Comparison of ENCODE assay signal across 9 mouse cellular contexts in genomic region chr3:88512141-88512895, GRCm38 (mm10). TPM values are rescaled to one million over a fixed set of nuclear protein-coding genes. Genes with fewer than 3 reads are reported as not detected.
DNase-seq lines count a peak whose midpoint lies in the region; ATAC-seq lines count a peak whose summit lies in the region.
"Had no signal": no experiment of that assay in that cellular context is flagged by ENCODE, and none has a peak within 500 bp of the region (broad histone marks: within the 10 kb centered on the region; RNA-seq: fewer than 3 reads in every experiment).

No protein-coding gene starts in this region.

- H3K9me3 ChIP-seq in heart, embryonic 13.5 days: no peaks in the 10 kb centered on the region

- peaks cover 58% of the 10 kb centered on the region for H3K4me1 ChIP-seq in heart, embryonic 13.5 days

- H3K27me3 ChIP-seq in heart, embryonic 13.5 days (replicated peaks): no peaks in the 10 kb centered on the region

- no peak overlapping the region for H3K4me3 ChIP-seq in heart, embryonic 13.5 days

- no peak for ATAC-seq in heart, embryonic 13.5 days (ENCODE audit: extremely low read depth, insufficient number of reproducible peaks, low FRiP score, low TSS enrichment)

- H3K4me2 ChIP-seq in heart, embryonic 13.5 days: no peak overlapping the region

- peak overlapping the region; percentile 24; the same call in 1 of the 2 replicates for H3K9ac ChIP-seq in heart, embryonic 13.5 days

- peak overlapping the region; percentile 73 for H3K27ac ChIP-seq in heart, embryonic 13.5 days (replicated peaks)

- intact Hi-C loops in left cerebral cortex, postnatal 10 days (cut with DNase I): no loop called here
- intact Hi-C loops in left cerebral cortex, postnatal 4 days (cut with DNase I): no loop called here

- DNase-seq in heart, adult 8-10 months (ENCODE audit: low spot score): no peak
- DNase-seq in ES-CJ7 (ENCODE audit: low read depth, low spot score): peak; percentile 60
- peak; percentile 66 for DNase-seq in forelimb bud, embryonic 11.5 days (ENCODE audit: low read depth, low spot score)
- DNase-seq in lung, postnatal 4 days: peak; percentile 55 to 56
- no peak for DNase-seq in left cerebral cortex, postnatal 10 days (ENCODE audit: extremely low spot score in 1 of 2, low spot score in 2 of 2)
- no peak for DNase-seq in thymus, postnatal 4 days
- no peak for DNase-seq in left cerebral cortex, postnatal 4 days
- DNase-seq: embryo, embryonic 11 days had no signal

- H3K36me3 ChIP-seq in heart, embryonic 13.5 days: no peaks in the 10 kb centered on the region

- 38% methylated on average over 6 of the region's 6 CpGs for WGBS in heart, embryonic 13.5 days

RNA-seq across cellular contexts. Expression of gene Lmna, which starts 2.6 kb away (rescaled TPM):
- polyA plus RNA-seq in heart, embryonic 13.5 days (2015; fragmentation: Nextera tagmentation; extraction: Ambion mirVana): 86.7 and 97.1 TPM in 2 replicates
- 100 to 1,000 TPM; 112 to 127 (median 118) TPM for total RNA-seq in heart, adult 8-10 months (2022)
- total RNA-seq in left cerebral cortex, postnatal 10 days (2021): 10 to 100 TPM; 47.2 to 48.6 TPM
- total RNA-seq in left cerebral cortex, postnatal 4 days (2021): 10 to 100 TPM; 35.3 to 37.7 TPM

RNA-seq across cellular contexts. Expression of gene Mex3a, which starts 19.9 kb away (rescaled TPM):
- polyA plus RNA-seq in heart, embryonic 13.5 days (2015; fragmentation: Nextera tagmentation; extraction: Ambion mirVana): 9.9 and 10.1 TPM in 2 replicates
- total RNA-seq in heart, adult 8-10 months (2022): under 1 TPM; 0.28 to 0.44 (median 0.33) TPM
- total RNA-seq in left cerebral cortex, postnatal 10 days (2021): 10 to 100 TPM in 1 of 2 experiments, 1 to 10 TPM in 1; 6.9 to 10.7 TPM
- total RNA-seq in left cerebral cortex, postnatal 4 days (2021): 10 to 100 TPM; 80.5 to 87.8 TPM

RNA-seq across cellular contexts. Expression of gene Rab25, which starts 35.8 kb away (rescaled TPM):
- polyA plus RNA-seq in heart, embryonic 13.5 days (2015; fragmentation: Nextera tagmentation; extraction: Ambion mirVana): 1.1 and 1.5 TPM in 2 replicates
- total RNA-seq in heart, adult 8-10 months (2022): not detected
- total RNA-seq in left cerebral cortex, postnatal 10 days (2021): not detected
- total RNA-seq in left cerebral cortex, postnatal 4 days (2021): under 1 TPM in 1 of 2 experiments, not detected in 1; 0.83 TPM

RNA-seq across cellular contexts. Expression of gene Lamtor2, which starts 40.6 kb away (rescaled TPM):
- 131 and 150 TPM in 2 replicates for polyA plus RNA-seq in heart, embryonic 13.5 days (2015; fragmentation: Nextera tagmentation; extraction: Ambion mirVana)
- total RNA-seq in heart, adult 8-10 months (2022): 100 to 1,000 TPM; 104 to 116 (median 107) TPM
- total RNA-seq in left cerebral cortex, postnatal 10 days (2021): 100 to 1,000 TPM; 109 to 110 TPM
- total RNA-seq in left cerebral cortex, postnatal 4 days (2021): 100 to 1,000 TPM; 106 to 120 TPM

RNA-seq across cellular contexts. Expression of gene Ubqln4, which starts 41.2 kb away (rescaled TPM):
- polyA plus RNA-seq in heart, embryonic 13.5 days (2015; fragmentation: Nextera tagmentation; extraction: Ambion mirVana): 33.1 and 34.1 TPM in 2 replicates
- 10 to 100 TPM; 68.8 to 90.5 (median 77.6) TPM for total RNA-seq in heart, adult 8-10 months (2022)
- 10 to 100 TPM; 78.8 to 82.6 TPM for total RNA-seq in left cerebral cortex, postnatal 10 days (2021)
- total RNA-seq in left cerebral cortex, postnatal 4 days (2021): 100 to 1,000 TPM in 1 of 2 experiments, 10 to 100 TPM in 1; 97.5 to 105 TPM

Comparison
In these comparisons a context has a peak if more than half of its experiments do, and no peak if none do; other contexts are left out.
1. RNA of gene Mex3a, which starts 19.9 kb away (total RNA-seq): 80.5 to 87.8 TPM in left cerebral cortex, postnatal 4 days; 6.9 to 10.7 TPM in left cerebral cortex, postnatal 10 days and 0.28 to 0.44 TPM in heart, adult 8-10 months; every median in the first group is over 4 times any median in the second.
2. DNase-seq: peak in ES-CJ7 (single experiment), forelimb bud, embryonic 11.5 days (single experiment) and lung, postnatal 4 days (2 of 2); none in heart, adult 8-10 months (single experiment), left cerebral cortex, postnatal 10 days (0 of 2), thymus, postnatal 4 days (single experiment) and left cerebral cortex, postnatal 4 days (single experiment).